Mouse (Mus musculus): ENCODE results near the gene Flt3.

DNA sequence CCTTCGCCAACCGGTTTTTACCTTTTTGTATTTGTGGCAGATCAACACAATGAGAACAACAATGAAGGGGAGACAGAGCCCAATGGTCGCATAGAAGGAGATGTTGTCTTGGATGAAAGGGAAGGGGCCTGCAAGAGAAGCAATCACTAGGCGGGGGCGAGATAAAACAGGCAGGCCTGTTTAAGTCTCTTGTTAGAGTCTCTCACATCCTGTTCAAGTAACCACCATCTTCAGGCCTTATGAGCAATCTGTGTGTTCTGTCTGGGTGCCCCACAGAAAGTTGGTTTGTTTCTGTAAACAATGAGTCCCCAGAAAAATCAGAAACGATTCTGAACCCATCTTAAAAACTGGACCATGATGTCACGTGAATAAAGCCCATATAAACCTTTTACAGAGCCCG is 45.3 kb downstream of the Flt3 start:
- TF ChIP-seq CTCF (IDR thresholded peaks at IDR 0.05; ENCODE audit: extremely low read depth, insufficient read length, insufficient replicate concordance, low read depth, low read length) (no peak), POLR2A (IDR thresholded peaks at IDR 0.05; ENCODE audit: low read depth, low read length) (no peak)
